Mouse (Mus musculus) embryonic facial prominence, embryonic 10.5 days (tissue): ENCODE results near the gene Zbtb12. TPM values are rescaled to one million over a fixed set of nuclear protein-coding genes. Genes with fewer than 3 reads are reported as not detected.

Source experiments
- DNase-seq: peaks from one replicate; pipeline ENCODE4 v3.0.0-alpha.2; 2017; ENCODE audit warnings: low spot score
- H3K27ac ChIP-seq: fragments of 300-500 bp; sonication (generic); replicated peaks from 2 replicates; pipeline ENCODE4 v1.5.1; 2016; ENCODE audit warnings: mild to moderate bottlenecking
- H3K27me3 ChIP-seq: fragments of 300-500 bp; sonication (generic); replicated peaks from 2 replicates; pipeline ENCODE4 v1.6.1; 2016; ENCODE audit warnings: low read depth, mild to moderate bottlenecking; ENCODE audit not compliant: poor library complexity, severe bottlenecking
- H3K36me3 ChIP-seq: fragments of 300-500 bp; sonication (generic); replicated peaks from 2 replicates; pipeline ENCODE4 v1.6.1; 2016; ENCODE audit warnings: mild to moderate bottlenecking, moderate library complexity
- H3K4me1 ChIP-seq: fragments of 300-500 bp; sonication (generic); 2 replicates; pipeline ENCODE4 v1.6.1; 2016
- H3K4me3 ChIP-seq: fragments of 300-500 bp; sonication (generic); 2 replicates; pipeline ENCODE4 v1.5.1; 2016; ENCODE audit warnings: mild to moderate bottlenecking, moderate library complexity
- H3K9me3 ChIP-seq: fragments of 300-500 bp; sonication (generic); 2 replicates; pipeline ENCODE4 v1.6.1; 2016; ENCODE audit warnings: mild to moderate bottlenecking
- WGBS: fragments of 180-500 bp; shearing (Covaris S2); methylation state at CpG from one replicate; pipeline ENCODE4 v1.1.7; 2016; 5-methylcytosine and 5-hydroxymethylcytosine counted together
- polyA plus RNA-seq: library from polyadenylated mRNA; unstranded; fragments of >200 nt; fragmentation: Nextera tagmentation; extraction: Ambion mirVana; gene quantifications from 2 replicates; pipeline ENCODE4 v1.2.1, GENCODE M21; 2016

The Zbtb12 gene
- polyA plus RNA-seq, 1 experiment from 2014 or later = 6.2 TPM

- no peak for DNase-seq
- Histone ChIP-seq H3K27ac (no peak overlapping the region), H3K4me1 (peaks cover 27% of the 10 kb centered on the region), H3K27me3 (no peaks in the 10 kb centered on the region), H3K36me3 (peaks cover 31% of the 10 kb centered on the region), H3K9me3 (no peaks in the 10 kb centered on the region), H3K4me3 (no peak overlapping the region)
- WGBS = 82% methylated on average over 5 of the region's 5 CpGs
Observed at GRCm38 (mm10) chr17:34916316-34916715, 37.0 kb downstream of the Zbtb12 start.

- no peak overlapping the region for H3K27ac ChIP-seq
Observed at GRCm38 (mm10) chr17:34917188-34917587, 37.9 kb downstream of the Zbtb12 start.

GRCm38 (mm10) chr17:34922939-34923338, 43.7 kb downstream of the Zbtb12 start:
- no peaks in the 10 kb centered on the region for H3K27me3 ChIP-seq
- WGBS = 50% methylated on average over 6 of the region's 6 CpGs

More at GRCm38 (mm10) chr17:34917188-34917587, 37.9 kb downstream of the Zbtb12 start:
- Histone ChIP-seq H3K9me3 (no peaks in the 10 kb centered on the region), H3K36me3 (peaks cover 23% of the 10 kb centered on the region), H3K27me3 (no peaks in the 10 kb centered on the region), H3K4me1 (peaks cover 23% of the 10 kb centered on the region), H3K4me3 (no peak overlapping the region)
- DNase-seq = no peak
- 76% methylated on average over 9 of the region's 9 CpGs for WGBS

DNA sequence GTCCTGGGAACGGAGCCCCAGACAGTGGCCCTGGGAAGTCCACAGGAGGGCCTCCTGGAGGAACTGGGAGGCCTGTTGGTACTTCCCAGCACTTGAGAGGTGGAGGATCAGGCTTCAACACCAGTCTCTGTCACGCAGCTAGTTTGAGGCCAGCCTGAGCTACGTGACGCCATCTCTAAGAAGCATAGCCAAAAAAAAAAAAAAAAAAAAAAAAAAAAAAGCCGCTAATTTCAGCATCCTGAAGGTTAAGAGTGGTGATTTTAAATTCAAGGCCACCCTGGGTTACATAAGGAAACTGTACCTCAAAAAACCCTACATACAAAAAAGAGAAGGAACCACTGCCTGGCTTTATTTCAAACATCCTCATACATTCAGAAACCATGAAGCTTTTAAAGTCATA, 45.0 kb downstream of the Zbtb12 start:
- 73% methylated on average over 5 of the region's 5 CpGs for WGBS
- no peaks in the 10 kb centered on the region for H3K9me3 ChIP-seq
- H3K4me1 ChIP-seq = peaks cover 3% of the 10 kb centered on the region; the same call in 1 of the 2 replicates
- no peak overlapping the region for H3K4me3 ChIP-seq
- H3K27me3 ChIP-seq = no peaks in the 10 kb centered on the region
- H3K27ac ChIP-seq = no peak overlapping the region
- no peak for DNase-seq
- no peaks in the 10 kb centered on the region for H3K36me3 ChIP-seq

More at GRCm38 (mm10) chr17:34922939-34923338, 43.7 kb downstream of the Zbtb12 start:
- H3K4me1 ChIP-seq = peaks cover 3% of the 10 kb centered on the region; the same call in 1 of the 2 replicates
- no peaks in the 10 kb centered on the region for H3K36me3 ChIP-seq
- no peak for DNase-seq
- no peak overlapping the region for H3K27ac ChIP-seq
- H3K9me3 ChIP-seq = no peaks in the 10 kb centered on the region
- no peak overlapping the region for H3K4me3 ChIP-seq

GRCm38 (mm10) chr17:34927306-34928019, 48.2 kb downstream of the Zbtb12 start:
- DNase-seq = no peak
- no peak overlapping the region; the same call in 1 of the 2 replicates for H3K4me3 ChIP-seq
- 85% methylated on average over 18 of the region's 18 CpGs for WGBS
- no peaks in the 10 kb centered on the region for H3K9me3 ChIP-seq
- peaks cover 15% of the 10 kb centered on the region for H3K4me1 ChIP-seq
- no peaks in the 10 kb centered on the region for H3K27me3 ChIP-seq
- no peaks in the 10 kb centered on the region for H3K36me3 ChIP-seq
- no peak overlapping the region; the same call in 1 of the 2 replicates for H3K27ac ChIP-seq

DNA sequence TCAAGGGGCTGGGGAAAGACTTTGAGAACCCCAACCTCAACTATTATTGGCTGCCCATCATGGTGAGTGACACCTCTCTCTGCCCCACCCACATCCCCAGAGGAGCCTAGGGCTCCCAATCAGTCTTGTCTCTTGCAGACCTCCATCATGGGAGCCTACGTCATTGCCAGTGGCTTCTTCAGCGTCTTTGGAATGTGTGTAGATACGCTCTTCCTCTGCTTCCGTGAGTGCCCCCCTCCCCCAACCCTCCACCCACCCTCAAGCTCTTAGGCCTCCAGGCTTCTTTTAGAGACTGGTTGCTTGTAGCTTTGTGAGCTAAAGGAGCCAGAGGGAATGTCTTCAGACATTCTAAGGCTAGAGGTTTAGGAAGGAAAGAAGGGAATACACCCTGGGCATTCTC, 49.6 kb downstream of the Zbtb12 start:
- peaks cover 18% of the 10 kb centered on the region for H3K4me1 ChIP-seq
- no peak overlapping the region for H3K27ac ChIP-seq
- WGBS = 75% methylated on average over 4 of the region's 4 CpGs
- DNase-seq = no peak
- 0 out of 2 replicates have a peak, but pooled peaks cover 4% of the 10 kb centered on the region for H3K27me3 ChIP-seq
- H3K9me3 ChIP-seq = no peaks in the 10 kb centered on the region
- H3K36me3 ChIP-seq = peaks cover 6% of the 10 kb centered on the region; the same call in 1 of the 2 replicates
- H3K4me3 ChIP-seq = no peak overlapping the region

DNA sequence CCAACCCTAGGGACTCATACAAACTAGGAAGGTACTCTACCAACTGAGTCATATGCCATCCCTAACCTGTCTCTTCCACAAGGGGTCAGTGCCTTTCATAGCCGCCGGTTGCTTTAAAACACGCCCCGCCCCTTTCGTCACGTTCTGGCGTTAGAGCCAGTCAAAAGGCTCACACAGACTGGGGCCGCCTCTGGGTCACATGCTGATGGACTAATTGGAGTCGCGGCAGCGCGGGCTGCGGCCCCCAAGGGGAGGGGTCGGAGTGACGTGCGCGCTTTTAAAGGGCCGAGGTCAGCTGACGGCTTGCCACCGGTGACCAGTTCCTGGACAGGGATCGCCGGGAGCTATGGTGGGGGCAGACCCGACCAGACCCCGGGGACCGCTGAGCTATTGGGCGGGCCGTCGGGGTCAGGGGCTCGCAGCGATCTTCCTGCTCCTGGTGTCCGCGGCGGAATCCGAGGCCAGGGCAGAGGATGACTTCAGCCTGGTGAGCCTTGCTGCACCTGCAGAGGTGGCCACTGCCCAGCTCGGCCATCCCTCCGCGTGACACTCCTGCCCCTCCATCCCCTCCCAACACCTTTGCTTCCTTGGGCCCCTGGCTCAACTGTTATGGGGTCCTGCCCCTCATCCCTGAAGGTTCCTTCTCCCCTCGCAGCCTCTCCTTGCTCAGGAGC, 51.9 kb downstream of the Zbtb12 start, which contains the start of gene Neu1:
TSS of gene Neu1 (plus strand) at position 193 of the 674 bp plus-strand sequence.
- no peaks in the 10 kb centered on the region for H3K9me3 ChIP-seq
- H3K27me3 ChIP-seq = 0 out of 2 replicates have a peak, but pooled peaks cover 4% of the 10 kb centered on the region
- H3K27ac ChIP-seq = peak within 1 kb of the TSS; percentile 85
- under 1% methylated on average over 38 of the region's 38 CpGs for WGBS
- peak; percentile 97 for DNase-seq
- H3K4me1 ChIP-seq = peaks cover 37% of the 10 kb centered on the region
- H3K36me3 ChIP-seq = peaks cover 12% of the 10 kb centered on the region; the same call in 1 of the 2 replicates
- H3K4me3 ChIP-seq = peak within 1 kb of the TSS; percentile 82

DNA sequence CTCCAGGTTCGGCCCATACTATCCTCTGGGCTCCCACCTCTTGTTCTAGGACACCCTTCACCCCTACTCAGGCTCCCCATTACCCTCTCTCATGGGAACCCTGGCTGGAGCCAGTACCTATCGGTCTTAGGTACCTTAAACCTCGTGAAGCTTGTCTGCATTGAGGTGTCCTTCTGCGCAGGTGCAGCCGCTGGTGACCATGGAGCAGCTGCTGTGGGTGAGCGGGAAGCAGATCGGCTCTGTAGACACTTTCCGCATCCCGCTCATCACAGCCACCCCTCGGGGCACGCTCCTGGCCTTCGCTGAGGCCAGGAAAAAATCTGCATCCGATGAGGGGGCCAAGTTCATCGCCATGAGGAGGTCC, 52.4 kb downstream of the Zbtb12 start:
- Histone ChIP-seq H3K4me1 (peaks cover 37% of the 10 kb centered on the region), H3K4me3 (peak overlapping the region; percentile 82), H3K27ac (peak overlapping the region; percentile 85), H3K36me3 (peaks cover 12% of the 10 kb centered on the region; the same call in 1 of the 2 replicates), H3K27me3 (0 out of 2 replicates have a peak, but pooled peaks cover 4% of the 10 kb centered on the region), H3K9me3 (no peaks in the 10 kb centered on the region)
- WGBS = 15% methylated on average over 14 of the region's 14 CpGs
- peak; percentile 36 for DNase-seq

DNA sequence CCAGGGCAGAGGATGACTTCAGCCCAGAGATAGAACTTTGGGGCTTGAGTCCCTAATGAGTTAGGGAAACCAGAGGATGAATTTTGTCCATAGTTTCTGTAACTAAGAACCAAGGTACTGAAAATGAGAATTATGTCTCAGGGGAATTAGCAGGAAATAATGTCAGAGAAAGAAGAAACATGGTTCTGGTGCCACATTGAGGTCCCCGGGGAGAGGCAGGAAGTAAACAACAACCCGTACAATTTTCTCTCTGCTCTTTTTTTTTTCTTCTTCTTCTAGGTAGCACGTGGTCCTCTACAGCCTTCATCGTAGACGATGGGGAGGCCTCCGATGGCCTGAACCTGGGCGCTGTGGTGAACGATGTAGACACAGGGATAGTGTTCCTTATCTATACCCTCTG, 53.0 kb downstream of the Zbtb12 start:
- H3K27ac ChIP-seq = no peak overlapping the region

DNA sequence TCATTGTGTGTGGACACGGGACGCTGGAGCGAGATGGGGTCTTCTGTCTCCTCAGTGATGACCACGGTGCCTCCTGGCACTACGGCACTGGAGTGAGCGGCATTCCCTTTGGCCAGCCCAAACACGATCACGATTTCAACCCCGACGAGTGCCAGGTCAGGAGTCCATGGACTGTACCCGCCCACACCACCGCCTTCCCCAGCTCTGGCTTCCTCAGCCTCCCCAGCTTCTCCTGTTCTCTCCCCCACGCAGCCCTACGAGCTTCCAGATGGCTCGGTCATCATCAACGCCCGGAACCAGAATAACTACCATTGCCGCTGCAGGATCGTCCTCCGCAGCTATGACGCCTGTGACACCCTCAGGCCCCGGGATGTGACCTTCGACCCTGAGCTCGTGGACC, 54.7 kb downstream of the Zbtb12 start:
- peak overlapping the region; percentile 29; the same call in 1 of the 2 replicates for H3K4me3 ChIP-seq
- peak overlapping the region; percentile 63; the same call in 1 of the 2 replicates for H3K27ac ChIP-seq
- DNase-seq = peak; percentile 22

More for the DNA sequence above, 53.0 kb downstream of the Zbtb12 start:
- H3K4me3 ChIP-seq = peak overlapping the region; percentile 82
- 0 out of 2 replicates have a peak, but pooled peaks cover 4% of the 10 kb centered on the region for H3K27me3 ChIP-seq
- WGBS = 92% methylated on average over 8 of the region's 8 CpGs
- H3K4me1 ChIP-seq = peaks cover 37% of the 10 kb centered on the region
- peaks cover 12% of the 10 kb centered on the region; the same call in 1 of the 2 replicates for H3K36me3 ChIP-seq
- H3K9me3 ChIP-seq = no peaks in the 10 kb centered on the region
- no peak for DNase-seq

GRCm38 (mm10) chr17:34934830-34935229, 55.5 kb downstream of the Zbtb12 start:
- Histone ChIP-seq H3K4me1 (peaks cover 37% of the 10 kb centered on the region), H3K9me3 (no peaks in the 10 kb centered on the region), H3K27ac (peak overlapping the region; percentile 63), H3K27me3 (0 out of 2 replicates have a peak, but pooled peaks cover 4% of the 10 kb centered on the region), H3K4me3 (peak overlapping the region; percentile 29; the same call in 1 of the 2 replicates), H3K36me3 (peaks cover 12% of the 10 kb centered on the region; the same call in 1 of the 2 replicates)
- no peak for DNase-seq
- 35% methylated on average over 8 of the region's 8 CpGs for WGBS

More for the DNA sequence above, 54.7 kb downstream of the Zbtb12 start:
- Histone ChIP-seq H3K27me3 (0 out of 2 replicates have a peak, but pooled peaks cover 4% of the 10 kb centered on the region), H3K4me1 (peaks cover 37% of the 10 kb centered on the region), H3K36me3 (peaks cover 12% of the 10 kb centered on the region; the same call in 1 of the 2 replicates), H3K9me3 (no peaks in the 10 kb centered on the region)
- WGBS = 50% methylated on average over 24 of the region's 24 CpGs

GRCm38 (mm10) chr17:34937960-34938505, 58.8 kb downstream of the Zbtb12 start:
- Histone ChIP-seq H3K9me3 (no peaks in the 10 kb centered on the region), H3K27me3 (no peaks in the 10 kb centered on the region), H3K36me3 (peaks cover 6% of the 10 kb centered on the region; the same call in 1 of the 2 replicates), H3K4me1 (peaks cover 30% of the 10 kb centered on the region), H3K4me3 (no peak overlapping the region), H3K27ac (no peak overlapping the region)
- WGBS = 88% methylated on average over 6 of the region's 6 CpGs
- no peak for DNase-seq
